Mouse (Mus musculus): ENCODE results near the gene Ccdc60.

Ccdc60 gene

GRCm38 (mm10) chr5:116269212-116270145 is 19.3 kb downstream of the Ccdc60 start:
- DNase-seq: no peak

- no peak for DNase-seq
These were observed 26.1 kb downstream of the Ccdc60 start for GRCm38 (mm10) chr5:116262689-116263088.

GRCm38 (mm10) chr5:116261944-116262343 is 26.8 kb downstream of the Ccdc60 start:
- no peak for DNase-seq

- no peak for DNase-seq
These were observed 28.4 kb downstream of the Ccdc60 start for GRCm38 (mm10) chr5:116260356-116260755.

- DNase-seq: no peak
These were observed 30.4 kb downstream of the Ccdc60 start for GRCm38 (mm10) chr5:116258321-116258860.

GRCm38 (mm10) chr5:116253914-116254313 is 34.9 kb downstream of the Ccdc60 start:
- DNase-seq: no peak

- DNase-seq: peak; percentile 11
These were observed 36.6 kb downstream of the Ccdc60 start for GRCm38 (mm10) chr5:116252186-116252585.

GRCm38 (mm10) chr5:116246642-116247041 is 42.1 kb downstream of the Ccdc60 start:
- DNase-seq: no peak

GRCm38 (mm10) chr5:116244476-116244875 is 44.3 kb downstream of the Ccdc60 start:
- DNase-seq: no peak

GRCm38 (mm10) chr5:116243622-116244021 is 45.2 kb downstream of the Ccdc60 start:
- DNase-seq: no peak

- peak; percentile 64 for DNase-seq
These were observed 56.7 kb downstream of the Ccdc60 start for GRCm38 (mm10) chr5:116231841-116232643.

- DNase-seq: no peak
These were observed 60.4 kb downstream of the Ccdc60 start for GRCm38 (mm10) chr5:116228414-116228813.

GRCm38 (mm10) chr5:116224023-116224422 is 64.8 kb downstream of the Ccdc60 start:
- DNase-seq: no peak

GRCm38 (mm10) chr5:116221916-116222315 is 66.9 kb downstream of the Ccdc60 start:
- DNase-seq: no peak

GRCm38 (mm10) chr5:116219288-116219687 is 69.5 kb downstream of the Ccdc60 start:
- DNase-seq: no peak

- DNase-seq: no peak
These were observed 76.1 kb downstream of the Ccdc60 start for GRCm38 (mm10) chr5:116212706-116213105.

- DNase-seq: no peak
These were observed 79.2 kb downstream of the Ccdc60 start for GRCm38 (mm10) chr5:116209378-116210091.

- no peak for DNase-seq
These were observed 79.9 kb downstream of the Ccdc60 start for GRCm38 (mm10) chr5:116208741-116209368.

GRCm38 (mm10) chr5:116202692-116203091 is 86.1 kb downstream of the Ccdc60 start:
- no peak for DNase-seq

- no peak for DNase-seq
These were observed 94.3 kb downstream of the Ccdc60 start for GRCm38 (mm10) chr5:116194499-116194898.

- no peak for DNase-seq
These were observed 96.1 kb downstream of the Ccdc60 start for GRCm38 (mm10) chr5:116192693-116193092.

- no peak for DNase-seq
These were observed 97.2 kb downstream of the Ccdc60 start for GRCm38 (mm10) chr5:116191596-116191995.

Data from thymus, postnatal 14 days (tissue).